1 mouse cellular context compared by ENCODE assay signal in the genomic region with DNA sequence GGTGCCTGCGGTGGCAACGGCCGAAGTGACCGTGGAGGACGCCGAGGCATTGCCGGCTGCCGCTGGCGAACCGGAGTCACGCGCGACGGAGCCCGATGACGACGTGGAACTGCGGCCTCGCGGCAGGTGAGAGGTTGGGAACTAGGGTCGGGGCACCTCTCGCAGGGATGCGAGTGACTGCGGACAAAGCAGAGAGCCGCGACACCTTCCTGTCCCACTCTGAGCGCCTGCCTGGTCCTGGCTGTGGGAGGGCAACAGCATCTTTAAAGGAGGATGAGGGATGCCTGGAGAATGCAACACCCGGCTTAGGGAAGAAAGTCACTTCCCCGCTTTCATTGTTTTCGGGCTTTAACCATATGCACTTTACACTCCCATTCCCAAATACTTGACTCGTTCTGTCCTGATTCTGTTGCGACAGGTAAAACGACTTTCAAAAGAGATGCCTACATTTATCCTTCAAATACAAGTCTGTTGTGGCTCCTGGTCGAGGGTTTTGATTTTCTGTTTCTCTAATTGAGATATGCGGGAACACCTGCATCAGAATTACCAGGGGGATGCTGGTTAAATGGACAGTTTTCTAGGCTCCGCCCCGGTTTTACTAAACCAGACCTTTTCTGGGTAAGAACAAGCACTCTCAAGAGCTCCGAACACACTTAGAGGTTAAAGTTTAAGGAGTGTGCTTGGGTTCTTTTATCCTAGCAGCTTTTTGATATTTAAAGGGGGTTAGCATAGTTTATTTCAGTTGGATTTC.
TF ChIP-seq lines count a peak whose summit lies in the region.

No protein-coding gene starts in this region.

TF ChIP-seq in MEL, 35 proteins besides CTCF, POLR2A, EP300 and RAD21 (continued from another document):
- TF ChIP-seq MYB (IDR thresholded peaks at IDR 0.05; ENCODE audit: low read depth, low read length) = no peak
- TF ChIP-seq MAZ (IDR thresholded peaks at IDR 0.05; ENCODE audit: low read depth, low read length) = no peak
- TF ChIP-seq BHLHE40 (IDR thresholded peaks at IDR 0.05; ENCODE audit: borderline replicate concordance, low read depth, low read length) = no peak
- TF ChIP-seq CHD1 (IDR thresholded peaks at IDR 0.05; ENCODE audit: low read depth, low read length) = no peak
- no peak for TF ChIP-seq NRF1 (IDR thresholded peaks at IDR 0.05; ENCODE audit: insufficient read depth, low read depth, low read length, poor library complexity, severe bottlenecking)
- TF ChIP-seq JUND (IDR thresholded peaks at IDR 0.05; ENCODE audit: low read depth, low read length) = no peak
